Mouse (Mus musculus) stomach, postnatal 0 days (tissue): Measurements from ENCODE around the gene Cga.

Experiments used
- CTCF ChIP-seq: IDR thresholded peaks from 2 replicates; pipeline ENCODE4 v1.5.1; 2016; ENCODE audit warnings: antibody characterized with exemption, low read depth, mild to moderate bottlenecking, moderate library complexity
- EP300 ChIP-seq: optimal IDR thresholded peaks from 2 replicates; pipeline ENCODE3; 2016; ENCODE audit warnings: antibody characterized with exemption

GRCm38 (mm10) chr4:34889101-34889811 lies 4.3 kb upstream of the Cga start:
- TF ChIP-seq EP300: no peak
- no peak for TF ChIP-seq CTCF
